Mouse (Mus musculus) thymus, adult 2 months (tissue): ENCODE results near the gene Kalrn.

ENCODE experiments used
- CTCF ChIP-seq: fragments of 200-500 bp; IDR thresholded peaks from 2 replicates; pipeline ENCODE4 v1.5.1; 2012; ENCODE audit warnings: mild to moderate bottlenecking, control low read depth, low read length, moderate library complexity, borderline replicate concordance; ENCODE audit not compliant: control insufficient read depth, poor library complexity, insufficient read depth; ENCODE audit errors: extremely low read depth
- POLR2A ChIP-seq: fragments of 200-500 bp; IDR thresholded peaks from 2 replicates; pipeline ENCODE4 v1.6.1; 2012; ENCODE audit warnings: mild to moderate bottlenecking, low read length, control low read depth, moderate library complexity; ENCODE audit not compliant: control insufficient read depth, poor library complexity, insufficient read depth; ENCODE audit errors: extremely low read depth

DNA sequence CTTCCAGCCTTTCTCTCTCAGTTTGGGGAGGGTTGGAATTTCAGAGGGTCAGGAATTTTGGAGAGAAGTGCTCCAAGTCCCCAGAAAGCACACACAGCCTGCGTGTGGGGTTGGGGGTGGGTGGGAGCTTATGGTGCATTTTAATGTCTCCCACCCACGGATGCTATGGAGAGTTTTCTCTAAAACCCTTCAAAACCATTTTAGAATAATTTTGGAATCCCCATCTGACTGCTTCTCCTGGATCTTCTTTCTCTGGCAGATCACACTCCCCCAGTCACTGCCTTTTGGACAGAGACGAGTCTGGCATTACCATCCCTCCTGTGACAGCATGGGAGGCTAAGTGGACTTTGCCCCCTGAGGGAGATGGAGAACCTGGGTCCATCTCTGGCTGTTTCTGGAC lies 438.7 kb downstream of the Kalrn start:
- TF ChIP-seq POLR2A: no peak
- no peak for TF ChIP-seq CTCF
